Mouse (Mus musculus) c-Kit-positive CD71-positive TER-119-negative erythroid progenitor cells, embryonic 14.5 days (primary cell): ENCODE measurements around the gene Pla2g7.
"Not testable (repeated sequence)": the region's sequence is repeated elsewhere in the genome, so short reads cannot be mapped to it uniquely, and the experiment has no call there.

Experiments
- DNase-seq: peaks from one replicate; pipeline ENCODE4 v3.0.0-alpha.2; 2013; ENCODE audit warnings: low read depth

Gene Pla2g7

GRCm38 (mm10) chr17:43567992-43568888 is at the start of gene Pla2g7:
Gene Pla2g7, plus strand, starts transcription at chr17:43568098.
- DNase-seq = no peak

GRCm38 (mm10) chr17:43518644-43519409 is 49.1 kb upstream of the Pla2g7 start:
- DNase-seq = peak; percentile 35

DNA sequence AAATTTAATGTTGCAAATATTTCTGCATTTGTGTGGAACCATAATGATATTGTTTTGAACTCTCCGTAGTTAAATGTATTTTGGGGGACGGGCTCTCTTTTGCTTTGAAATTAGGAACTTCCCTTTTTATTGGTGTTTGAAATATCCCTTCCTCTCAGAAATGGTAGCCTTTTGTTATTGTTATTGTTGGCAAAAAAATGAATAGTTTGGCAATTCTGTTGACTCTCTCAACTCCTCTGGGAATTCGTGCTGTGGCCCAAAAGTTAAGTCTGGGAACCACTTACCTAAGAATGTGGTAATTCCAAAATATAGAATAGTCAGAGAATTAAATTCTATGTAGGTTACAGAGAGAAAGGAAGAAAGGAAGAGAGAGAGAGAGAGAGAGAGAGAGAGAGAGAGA is 47.7 kb upstream of the Pla2g7 start:
- no peak for DNase-seq

- DNase-seq = no peak
Measured at GRCm38 (mm10) chr17:43530507-43530906, 37.4 kb upstream of the Pla2g7 start.

GRCm38 (mm10) chr17:43531192-43531591 is 36.7 kb upstream of the Pla2g7 start:
- no peak for DNase-seq

DNA sequence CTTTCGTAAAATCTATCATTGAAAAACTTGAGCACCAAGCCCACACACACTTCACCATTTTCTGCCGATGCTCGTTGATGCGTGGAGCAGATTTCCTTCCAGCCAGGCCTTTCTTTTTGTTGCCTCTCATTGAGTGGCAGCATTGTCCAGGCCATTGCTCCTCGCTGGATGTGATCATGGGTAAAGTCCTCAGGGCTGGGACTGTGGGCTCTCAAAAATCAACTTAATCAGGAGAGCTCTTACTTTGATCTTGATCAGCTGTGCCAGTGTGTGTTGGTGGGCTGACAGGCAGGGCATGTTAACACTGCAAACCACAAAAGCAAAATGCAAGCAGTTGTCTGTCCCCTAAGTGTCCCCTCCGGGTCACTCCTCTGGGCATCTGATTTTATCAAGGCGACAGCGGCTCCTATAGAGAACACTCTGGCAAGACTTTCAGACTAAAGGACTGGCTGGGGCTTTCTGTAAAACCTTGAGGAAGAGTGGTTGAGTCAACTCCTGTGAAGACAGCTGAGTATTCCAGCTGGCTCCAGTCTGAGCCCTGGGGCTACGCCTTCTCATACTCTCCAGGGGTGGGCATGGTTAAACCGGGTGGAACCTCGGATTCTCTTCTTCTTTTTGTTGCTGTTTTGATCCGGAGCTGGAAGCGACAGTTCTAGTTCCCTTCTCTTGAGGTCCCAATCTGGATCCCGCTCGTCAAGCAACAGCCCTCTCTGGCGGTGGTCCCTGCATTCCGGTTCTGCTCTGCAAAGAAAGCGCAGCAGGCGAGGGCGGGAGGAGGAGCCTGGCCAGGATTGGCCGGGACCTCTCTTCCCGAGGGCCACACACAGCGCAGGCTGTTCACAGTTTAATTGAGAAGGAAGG is 33.3 kb upstream of the Pla2g7 start:
- DNase-seq = no peak

DNA sequence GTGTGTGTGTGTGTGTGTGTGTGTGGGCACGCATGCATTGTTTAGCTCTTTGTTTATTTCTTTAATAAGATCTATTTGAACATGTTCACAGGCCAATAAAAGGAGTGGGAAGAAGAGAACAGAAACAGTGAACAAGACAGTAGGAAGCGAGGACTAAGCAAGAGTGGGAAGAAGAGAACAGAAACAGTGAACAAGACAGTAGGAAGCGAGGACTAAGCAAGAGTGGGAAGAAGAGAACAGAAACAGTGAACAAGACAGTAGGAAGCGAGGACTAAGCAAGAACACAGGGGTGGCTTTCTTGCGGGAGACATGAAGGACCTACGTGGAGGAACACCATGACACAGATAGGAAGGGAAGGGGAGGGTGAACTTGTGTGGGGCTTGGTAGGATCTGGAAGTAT is 31.1 kb upstream of the Pla2g7 start:
- DNase-seq = not testable (repeated sequence)

DNA sequence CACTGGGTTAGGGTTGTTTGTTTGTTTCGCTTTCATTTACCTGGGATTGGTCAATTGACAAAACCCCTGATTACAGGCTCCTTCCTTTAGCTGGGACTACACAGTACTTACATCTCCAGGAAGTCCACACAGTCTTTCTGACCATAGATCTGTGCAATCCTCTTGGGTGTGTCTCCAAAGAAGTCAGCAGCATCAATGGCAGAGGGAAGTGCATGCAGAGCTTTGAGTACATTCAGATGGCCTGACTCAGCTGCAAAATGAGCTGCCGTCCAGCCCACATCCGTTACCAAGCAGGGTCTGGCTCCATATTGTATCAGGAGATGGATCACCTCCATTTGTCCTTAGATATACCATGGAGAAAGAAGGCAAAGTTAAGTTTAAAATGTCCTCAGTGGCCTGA is 29.1 kb upstream of the Pla2g7 start:
- no peak for DNase-seq

DNA sequence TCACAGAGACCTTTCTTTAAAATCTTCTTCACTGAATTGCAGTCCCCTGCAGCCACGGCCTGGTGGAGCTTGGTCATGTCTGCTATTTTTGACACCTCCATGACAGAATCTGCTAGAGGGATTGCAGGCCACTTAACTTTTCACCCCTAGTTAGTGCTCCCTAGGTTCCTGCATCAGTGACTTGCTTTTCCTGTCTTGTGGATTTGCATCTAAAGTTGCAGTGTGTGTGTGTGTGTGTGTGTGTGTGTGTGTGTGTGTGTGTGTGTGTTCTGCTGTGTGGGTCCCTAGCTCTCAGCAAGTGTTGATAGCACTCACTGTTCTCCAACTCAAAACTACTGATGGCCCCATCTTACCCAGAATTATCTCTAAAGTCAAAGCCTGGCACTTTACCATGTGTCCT is 24.4 kb upstream of the Pla2g7 start, which contains the start of gene Ankrd66:
TSS of gene Ankrd66 (minus strand) at position 101 of the 400 bp plus-strand sequence.
- no peak for DNase-seq

DNA sequence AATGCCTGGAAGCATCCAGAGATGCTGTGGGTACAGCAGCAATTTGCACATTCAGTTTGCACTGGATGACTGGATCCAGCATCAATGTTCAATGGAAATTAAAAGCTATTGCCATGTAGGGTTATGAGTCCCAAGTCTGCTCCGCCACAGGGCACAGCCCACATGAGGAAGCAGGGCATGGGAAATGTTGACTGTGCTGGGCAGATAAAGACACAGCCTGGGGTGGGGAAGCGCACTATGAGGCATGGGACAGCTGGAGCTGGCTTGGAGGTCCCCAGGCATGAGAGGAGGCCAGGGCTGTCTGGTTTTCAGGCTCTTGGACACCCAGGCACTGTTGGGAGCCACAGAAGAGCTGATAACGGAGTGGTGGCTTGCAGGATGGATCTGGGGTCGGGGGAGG is 23.9 kb upstream of the Pla2g7 start:
- no peak for DNase-seq

DNA sequence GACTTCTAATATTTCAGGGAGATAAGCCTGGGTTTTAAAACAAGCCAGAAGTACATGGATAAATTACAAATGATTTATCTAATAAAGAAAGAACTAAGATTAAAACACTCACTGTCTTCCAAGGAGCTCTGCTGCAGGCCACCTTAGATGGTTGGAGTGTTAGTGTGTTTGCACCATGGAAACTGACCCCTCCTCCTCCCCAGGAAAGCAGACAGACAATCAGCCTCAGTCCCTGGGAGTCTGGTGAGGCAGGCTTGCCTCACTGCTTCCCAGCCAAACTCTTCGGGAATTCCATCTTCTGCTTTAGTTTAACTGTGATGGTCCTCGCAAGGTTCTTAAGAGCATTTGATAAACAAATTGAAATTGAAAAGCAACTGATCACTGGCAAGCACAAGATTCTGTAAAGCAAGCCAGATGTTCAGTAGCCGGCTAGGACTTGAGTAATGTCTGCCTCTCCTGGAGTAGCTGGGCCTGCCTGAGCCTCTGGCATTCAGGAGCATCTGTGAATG is 16.7 kb upstream of the Pla2g7 start:
- DNase-seq = no peak

- DNase-seq = no peak
Measured at GRCm38 (mm10) chr17:43554516-43555403, 13.1 kb upstream of the Pla2g7 start.

DNA sequence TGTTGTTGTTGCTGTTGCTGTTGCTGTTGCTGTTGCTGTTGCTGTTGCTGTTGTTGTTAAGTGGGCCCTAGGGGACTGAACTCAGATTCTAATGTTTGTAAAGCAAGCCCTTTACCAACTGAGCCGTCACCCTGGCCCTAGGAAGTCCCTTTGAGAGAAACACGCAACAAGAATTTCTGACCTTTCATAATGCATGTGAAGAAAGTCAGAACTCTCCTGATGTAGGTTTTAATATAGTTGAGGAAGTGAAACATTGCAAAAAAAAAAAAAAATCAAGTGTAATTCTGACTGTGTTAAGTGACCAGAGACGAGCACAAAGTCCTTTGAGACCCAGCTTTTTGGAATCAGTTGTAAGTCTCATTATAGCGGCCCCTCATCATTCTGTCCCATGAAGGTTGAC is 10.8 kb upstream of the Pla2g7 start:
- no peak for DNase-seq

DNA sequence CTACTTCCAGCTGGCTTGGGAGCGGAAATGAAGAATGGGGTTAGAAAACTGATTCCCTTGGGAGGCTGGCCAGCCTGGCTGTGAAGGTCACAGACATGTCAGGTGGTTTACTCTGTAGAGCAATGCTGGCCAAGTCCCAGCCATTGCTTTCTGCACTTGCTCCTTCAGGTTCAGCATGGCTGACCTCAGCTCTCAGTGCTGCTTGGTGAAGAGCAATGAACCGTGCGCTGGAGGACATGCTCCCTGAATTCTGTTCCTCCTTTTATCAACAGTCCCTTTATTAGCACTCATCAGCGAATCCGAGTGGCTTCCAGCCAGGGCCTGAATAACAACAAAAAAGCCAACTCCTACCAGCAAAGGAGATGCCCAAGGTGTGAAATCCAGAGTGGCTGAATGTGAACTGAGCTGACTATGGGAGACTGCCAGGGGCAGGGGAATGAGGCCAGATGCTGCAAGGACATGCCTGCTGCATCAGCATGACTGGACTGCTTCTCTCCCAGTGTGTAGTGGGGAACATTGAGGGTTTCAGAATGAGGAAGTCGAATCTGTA is 10.3 kb upstream of the Pla2g7 start:
- DNase-seq = no peak

DNA sequence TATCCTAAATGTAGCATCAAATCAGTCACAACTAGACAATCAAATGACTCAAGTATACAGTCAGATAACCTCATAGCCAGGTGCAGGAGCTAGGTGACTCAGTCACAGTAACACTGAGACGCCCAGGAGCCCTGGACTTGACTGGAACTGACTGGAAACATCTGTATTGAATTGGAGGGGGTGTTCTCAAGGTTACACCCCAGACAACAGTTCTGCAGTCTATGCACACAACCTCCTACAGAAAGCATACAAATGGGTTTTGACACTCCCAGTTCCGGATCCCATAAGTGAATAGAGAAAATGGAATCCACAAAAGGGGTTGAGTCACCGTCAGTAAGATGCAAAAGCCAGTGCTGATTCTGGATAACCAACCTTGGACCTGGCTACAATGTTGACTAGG is 9.2 kb upstream of the Pla2g7 start:
- DNase-seq = no peak

- no peak for DNase-seq
Measured at GRCm38 (mm10) chr17:43563192-43563987, 4.5 kb upstream of the Pla2g7 start.

- DNase-seq = no peak
Measured at GRCm38 (mm10) chr17:43567593-43567991, 306 bp upstream of the Pla2g7 start.

- no peak for DNase-seq
Measured at GRCm38 (mm10) chr17:43569287-43569686, 1.4 kb downstream of the Pla2g7 start.

GRCm38 (mm10) chr17:43573624-43574073 is 5.8 kb downstream of the Pla2g7 start:
- DNase-seq = no peak

GRCm38 (mm10) chr17:43580456-43580855 is 12.6 kb downstream of the Pla2g7 start:
- DNase-seq = no peak
